Mouse (Mus musculus) testis, postnatal 10 days (tissue): ENCODE results near the gene Tm9sf3.

Source experiments
- DNase-seq: peaks from one replicate; pipeline ENCODE4 v3.0.0; 2021; ENCODE audit warnings: low spot score

Gene Tm9sf3

GRCm38 (mm10) chr19:41262712-41263629 is 826 bp downstream of the Tm9sf3 start:
- DNase-seq = peak; percentile 75

- DNase-seq = no peak
Observed at GRCm38 (mm10) chr19:41260736-41261135, 3.1 kb downstream of the Tm9sf3 start.

DNA sequence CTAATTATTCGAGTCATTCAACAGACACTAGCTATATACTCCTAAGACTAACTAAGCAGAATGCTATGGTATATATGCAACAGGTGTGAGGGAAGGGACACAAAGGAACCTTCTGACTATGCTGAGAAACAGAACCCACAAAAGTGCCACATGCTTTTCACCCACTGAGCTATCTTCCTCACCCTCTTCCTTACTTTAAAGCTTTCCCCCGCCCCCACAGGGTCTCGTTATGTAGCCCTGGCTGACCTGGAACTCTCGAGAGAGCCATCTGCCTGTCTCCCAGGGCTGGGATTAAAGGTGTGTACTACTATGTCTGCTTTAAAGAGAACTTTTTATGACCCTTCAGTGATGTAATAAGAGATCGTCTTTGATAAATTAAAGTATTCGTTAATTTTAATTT is 4.5 kb downstream of the Tm9sf3 start:
- DNase-seq = no peak

DNA sequence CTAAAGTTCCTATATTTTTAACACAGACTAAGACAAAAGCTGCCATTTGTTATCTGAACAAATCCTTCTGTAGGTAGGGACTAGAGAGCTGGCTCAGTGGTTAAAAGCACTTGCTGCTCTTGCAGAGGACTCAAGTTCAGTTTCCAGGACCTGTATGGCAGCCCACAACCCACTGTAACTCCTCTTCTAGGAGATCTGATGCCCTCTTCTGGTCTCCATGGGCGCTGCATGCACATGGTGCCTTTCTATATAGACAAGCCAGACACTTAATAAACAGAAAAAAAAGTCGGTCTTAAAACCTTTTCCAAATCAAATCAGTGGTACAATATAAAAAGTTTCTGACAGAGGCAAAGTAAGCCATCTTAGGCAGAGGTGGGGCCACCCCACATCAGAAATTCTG is 5.1 kb downstream of the Tm9sf3 start:
- peak; percentile 63 for DNase-seq

- DNase-seq = no peak
Observed at GRCm38 (mm10) chr19:41254584-41254983, 9.2 kb downstream of the Tm9sf3 start.

- DNase-seq = no peak
Observed at GRCm38 (mm10) chr19:41248968-41249367, 14.8 kb downstream of the Tm9sf3 start.

DNA sequence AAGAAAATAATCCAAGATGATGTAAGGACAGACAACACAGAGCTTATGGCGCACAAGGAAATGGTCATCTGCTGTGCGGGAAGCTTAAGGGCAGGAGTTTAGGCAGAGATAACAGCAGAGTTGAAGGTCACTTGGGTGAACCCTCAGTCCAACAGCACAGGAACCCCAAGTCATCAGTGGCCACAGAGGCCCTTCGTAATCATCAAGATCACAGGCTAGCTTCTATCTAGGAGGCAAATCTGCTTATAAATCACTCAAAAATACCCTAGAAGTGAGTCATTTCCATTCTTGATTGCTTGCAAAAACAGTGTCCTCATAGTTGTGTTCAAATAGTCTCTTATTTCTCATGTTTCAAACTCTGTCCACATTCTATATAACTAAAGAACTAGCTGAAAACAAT is 15.5 kb downstream of the Tm9sf3 start:
- no peak for DNase-seq

DNA sequence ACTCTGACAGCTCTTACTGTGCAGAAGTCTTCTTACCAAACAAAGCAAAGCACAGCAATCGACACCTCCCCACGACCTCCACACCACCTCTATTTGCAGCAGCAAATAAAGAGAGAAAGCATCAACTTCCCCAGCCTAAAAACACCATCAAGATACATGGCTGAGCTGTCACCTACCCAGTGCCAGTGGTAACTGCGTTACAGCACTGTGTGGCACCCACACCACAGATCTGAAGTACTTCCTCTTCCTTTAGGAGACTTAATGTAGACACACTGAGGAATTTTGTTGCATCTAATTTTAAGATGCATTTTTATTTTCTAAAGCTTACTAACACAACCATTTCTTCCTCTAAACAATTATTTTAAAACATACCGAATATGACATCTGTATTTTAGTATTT is 17.5 kb downstream of the Tm9sf3 start:
- no peak for DNase-seq

DNA sequence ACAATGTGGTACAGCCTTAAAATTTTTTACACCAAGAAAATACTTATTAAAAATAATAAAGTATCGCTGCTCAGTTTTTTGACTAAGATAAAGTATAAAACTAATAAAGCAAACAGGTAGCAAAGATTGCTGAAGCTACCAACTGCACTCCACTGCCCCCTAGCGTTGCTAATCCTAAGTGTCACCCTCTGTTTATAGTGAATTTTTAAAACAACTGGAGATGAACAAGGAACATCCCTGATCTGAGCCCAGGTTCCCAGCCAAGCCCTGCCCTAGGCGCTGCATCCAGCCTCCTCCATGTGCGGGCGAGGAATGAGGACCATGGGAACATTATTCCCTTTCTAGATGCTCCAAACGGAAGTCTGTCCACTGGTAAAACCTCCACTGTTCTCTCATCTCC is 19.2 kb downstream of the Tm9sf3 start:
- peak; percentile 73 for DNase-seq

DNA sequence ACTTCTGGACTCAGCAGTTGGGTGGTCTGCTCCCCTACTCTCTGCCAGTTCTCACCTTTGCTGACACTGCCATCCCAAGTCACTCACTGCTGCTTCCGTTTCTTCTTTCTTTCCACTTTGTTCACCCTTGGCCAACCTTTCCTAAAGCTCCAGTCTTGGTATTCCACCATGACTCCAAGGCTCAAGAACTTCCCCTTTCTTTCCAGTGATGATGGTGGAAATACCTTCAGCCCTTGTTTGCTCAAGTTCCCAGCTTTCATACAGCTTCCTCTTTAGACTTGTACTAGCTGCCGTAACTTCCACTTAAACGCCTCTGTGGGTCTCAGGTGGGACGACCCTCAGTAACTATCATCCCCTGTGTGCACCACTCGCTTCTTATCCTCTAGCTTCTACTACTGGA is 21.8 kb downstream of the Tm9sf3 start:
- DNase-seq = no peak

DNA sequence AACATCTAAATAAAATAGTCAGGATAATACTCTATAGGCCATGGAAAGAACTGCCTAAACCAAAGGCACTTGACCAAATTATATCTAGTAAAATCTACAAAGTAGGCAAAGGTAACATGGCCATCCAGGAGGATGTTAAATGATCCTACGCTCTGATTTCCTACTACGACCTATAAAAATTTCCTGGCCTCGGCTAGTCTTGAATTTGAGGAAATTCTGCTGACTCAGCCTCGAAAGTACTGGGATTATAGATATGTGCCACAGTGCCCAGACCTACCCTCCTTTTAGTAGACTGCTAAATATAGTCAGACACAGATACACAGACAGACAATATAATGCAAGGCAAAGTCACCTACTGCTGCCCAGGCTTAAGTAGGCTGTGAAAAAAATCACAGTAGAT is 30.1 kb downstream of the Tm9sf3 start:
- DNase-seq = no peak

DNA sequence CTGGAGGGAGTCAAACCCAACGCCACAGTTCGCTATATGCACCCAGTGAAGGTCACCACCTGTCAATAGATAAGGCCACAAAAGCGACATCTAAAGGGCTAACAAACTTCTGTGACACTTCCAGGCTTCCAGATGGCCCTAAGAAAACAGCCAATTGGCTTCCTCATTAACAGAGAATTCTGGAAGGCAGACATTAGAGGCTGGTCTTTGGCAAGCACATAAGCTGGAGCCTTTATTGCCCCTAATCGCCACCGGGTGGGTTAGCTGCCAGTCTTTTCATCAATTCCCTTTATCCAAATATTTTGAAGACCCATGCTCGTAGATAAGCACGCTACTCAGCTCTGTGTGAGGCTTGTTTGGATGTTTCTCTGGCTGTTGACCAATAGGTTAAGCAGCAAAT is 55.5 kb downstream of the Tm9sf3 start:
- no peak for DNase-seq

DNA sequence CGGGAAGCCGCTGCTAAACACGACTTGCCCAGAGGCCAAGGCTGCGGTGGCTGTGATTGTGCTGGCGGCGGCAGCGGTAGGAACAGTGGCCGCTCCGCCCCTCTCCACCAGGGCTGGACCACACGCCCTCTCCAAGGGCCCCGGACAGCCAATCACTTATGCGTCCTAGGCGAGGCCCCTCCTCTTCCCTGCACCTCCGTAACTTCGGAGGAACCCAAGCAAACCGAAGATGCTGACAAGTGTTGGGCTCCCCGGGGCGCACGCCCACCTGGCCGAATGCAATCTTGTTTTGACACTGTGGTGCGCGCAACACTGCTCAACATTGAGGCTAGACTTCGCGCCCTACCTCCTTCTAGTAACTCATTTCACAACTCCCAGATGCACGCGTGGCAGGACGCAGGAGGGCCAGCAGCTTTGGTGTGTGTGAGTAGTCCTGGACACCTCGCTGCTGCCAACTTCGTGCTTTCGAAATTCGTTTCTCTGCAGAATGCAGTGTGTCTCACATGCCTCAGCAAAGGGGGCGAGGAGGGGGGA is 56.9 kb downstream of the Tm9sf3 start, which contains the start of gene Tll2:
TSS of gene Tll2 (minus strand) at position 25 of the 534 bp plus-strand sequence.
- peak; percentile 67 for DNase-seq

DNA sequence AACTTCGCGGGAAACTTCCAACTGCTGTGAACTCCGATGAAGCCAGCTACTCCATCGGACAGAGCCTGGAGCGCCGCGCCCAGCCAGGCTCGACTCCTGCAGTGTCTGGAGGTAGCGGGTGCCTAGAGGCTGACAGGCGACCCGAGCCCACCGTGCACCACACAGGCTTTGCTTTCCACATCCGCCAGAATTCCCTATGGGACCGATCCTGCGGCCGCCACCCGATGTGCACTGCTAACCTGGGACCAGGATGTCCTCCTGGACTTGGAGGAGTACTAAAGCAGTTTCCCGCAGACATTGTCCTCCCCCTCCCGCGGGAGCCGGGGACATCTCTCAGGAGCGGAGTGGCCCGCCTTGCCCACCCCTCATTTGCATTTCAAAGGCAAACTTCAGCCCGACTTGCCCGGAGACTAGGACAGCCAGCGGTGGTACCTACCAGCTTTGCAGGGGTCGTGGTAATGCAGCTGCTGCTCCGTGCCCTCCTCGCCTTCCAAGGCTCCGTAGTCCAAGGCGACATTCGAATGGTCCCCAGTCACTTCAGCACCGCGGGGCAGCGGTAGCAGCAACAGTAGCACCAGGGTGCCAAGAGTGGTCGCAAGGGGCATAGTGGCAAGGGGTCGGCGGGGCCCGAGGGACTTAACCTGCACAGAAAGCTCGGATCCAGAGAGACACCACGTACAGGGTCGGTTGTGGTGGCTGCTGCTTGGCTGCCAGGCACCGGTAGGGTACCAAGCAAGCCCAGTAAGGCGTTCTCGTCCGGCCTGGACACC is 57.6 kb downstream of the Tm9sf3 start:
- DNase-seq = no peak

GRCm38 (mm10) chr19:41204159-41205081 is 59.4 kb downstream of the Tm9sf3 start:
- no peak for DNase-seq

- DNase-seq = no peak
Observed at GRCm38 (mm10) chr19:41197606-41198005, 66.2 kb downstream of the Tm9sf3 start.

DNA sequence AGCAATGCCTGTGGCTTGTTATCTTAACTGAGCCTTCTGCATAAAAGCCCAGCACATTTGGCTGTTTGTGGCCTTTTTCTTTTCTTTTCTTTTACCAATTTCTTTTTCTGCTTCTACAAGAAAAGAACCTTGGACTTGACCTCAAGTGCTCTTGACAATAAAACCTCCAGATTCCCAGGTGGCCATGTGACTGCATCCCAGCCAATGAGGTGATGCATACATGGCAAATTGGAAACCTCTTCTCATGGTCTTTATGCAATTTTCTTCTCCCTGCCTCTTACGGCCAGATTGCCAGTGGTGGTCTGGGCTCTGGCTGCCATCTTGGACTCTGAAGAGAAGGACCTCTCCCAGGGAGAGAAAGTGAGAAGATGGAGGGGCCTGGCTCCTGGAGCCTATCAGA is 70.4 kb downstream of the Tm9sf3 start:
- peak; percentile 28 for DNase-seq

DNA sequence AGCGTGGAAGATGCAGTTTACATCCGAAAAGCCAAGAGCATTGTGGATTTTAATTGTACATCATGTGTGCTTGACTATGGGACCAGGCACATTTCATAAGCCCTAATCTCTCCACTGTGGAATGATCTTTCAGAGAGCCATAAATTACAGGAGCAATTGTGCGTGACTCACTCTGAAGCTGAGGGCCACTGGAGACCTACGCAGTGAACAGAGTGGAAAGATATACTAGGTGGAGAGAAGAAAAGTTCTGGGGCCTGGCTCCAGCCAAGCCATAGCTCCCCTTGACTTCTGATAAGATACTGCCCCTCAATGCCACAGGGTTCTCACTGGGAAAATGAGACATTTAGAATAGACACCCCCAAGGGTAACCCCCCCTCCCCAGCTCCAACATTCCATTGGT is 70.8 kb downstream of the Tm9sf3 start:
- peak; percentile 22 for DNase-seq

DNA sequence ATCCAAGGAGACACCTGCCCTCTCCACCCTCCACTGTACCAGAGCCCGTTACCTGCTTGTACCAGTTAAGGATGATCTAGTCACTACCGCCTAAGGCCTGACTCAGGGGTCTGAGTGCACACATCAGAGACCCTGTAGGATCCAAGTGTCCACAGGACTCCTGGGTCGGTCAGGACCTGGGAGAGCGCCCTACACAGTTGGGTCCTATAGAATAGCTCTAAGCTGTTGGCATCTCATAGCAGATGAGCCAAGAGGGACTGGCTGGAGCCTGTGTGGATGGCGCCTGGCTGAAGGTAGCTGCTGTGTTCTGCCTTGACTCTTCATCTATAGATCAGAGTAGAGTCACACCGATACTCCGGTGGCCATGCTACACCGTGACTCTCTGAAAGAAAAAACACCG is 72.1 kb downstream of the Tm9sf3 start:
- peak; percentile 49 for DNase-seq

- DNase-seq = peak; percentile 17
Observed at GRCm38 (mm10) chr19:41190876-41191434, 72.8 kb downstream of the Tm9sf3 start.

DNA sequence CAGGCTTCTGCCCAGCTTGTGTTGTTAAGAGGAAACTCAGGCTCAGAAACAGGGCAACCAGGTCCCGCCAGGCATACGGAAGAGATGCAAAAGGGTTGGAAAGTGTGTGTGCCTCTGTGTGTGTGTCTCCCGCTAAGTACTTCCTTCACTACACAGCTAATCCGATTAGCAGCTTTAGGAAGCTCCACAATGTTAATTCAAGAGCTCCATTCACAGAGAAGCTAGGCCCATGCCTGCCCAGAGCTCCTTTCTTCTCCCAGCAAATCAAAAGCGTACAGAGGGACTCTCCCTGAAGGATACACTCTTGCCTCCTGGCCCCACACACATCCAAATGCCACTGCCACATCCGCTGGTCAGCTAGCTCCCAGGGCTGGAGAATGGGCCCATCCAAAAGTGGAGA is 86.5 kb downstream of the Tm9sf3 start:
- no peak for DNase-seq
